Mouse (Mus musculus) ES-E14 (cell line): Measurements from ENCODE around the gene Tmem97. TPM values are rescaled to one million over a fixed set of nuclear protein-coding genes. Genes with fewer than 3 reads are reported as not detected.

ENCODE experiments used
- DNase-seq: peaks from one replicate; pipeline ENCODE4 v3.0.0-alpha.2; 2013; ENCODE audit warnings: low read depth, low spot score
- H3K27ac ChIP-seq: 2 replicates; pipeline ENCODE4 v1.5.1; 2012; ENCODE audit warnings: low read depth, mild to moderate bottlenecking, low read length, moderate library complexity, mixed read lengths; ENCODE audit not compliant: poor library complexity, insufficient read depth, severe bottlenecking
- H3K36me3 ChIP-seq: 2 replicates; pipeline ENCODE4 v1.6.1; 2012; ENCODE audit warnings: mild to moderate bottlenecking, low read length, moderate library complexity, mixed read lengths; ENCODE audit not compliant: control insufficient read depth, poor library complexity, insufficient read depth, severe bottlenecking
- H3K4me1 ChIP-seq, 2 experiments: fragments of 150-350 bp in 1 of 2; sonication (generic) in 1 of 2; 2 replicates each; pipeline ENCODE4 v1.6.1; 2012; ENCODE audit warnings: low read length in 2 of 2, mild to moderate bottlenecking in 1 of 2, mixed read lengths in 1 of 2; ENCODE audit not compliant: control insufficient read depth in 2 of 2, insufficient read depth in 2 of 2, poor library complexity in 1 of 2
- H3K4me3 ChIP-seq, 2 experiments: fragments of 150-350 bp in 1 of 2; sonication (generic) in 1 of 2; 2 replicates each; pipeline ENCODE4 v1.5.1; 2012; ENCODE audit warnings: low read length in 2 of 2, low read depth in 1 of 2, mild to moderate bottlenecking in 1 of 2, mixed read lengths in 1 of 2; ENCODE audit not compliant: insufficient read depth in 1 of 2, poor library complexity in 1 of 2, severe bottlenecking in 1 of 2
- H3K9ac ChIP-seq: 2 replicates; pipeline ENCODE4 v1.6.1; 2012; ENCODE audit warnings: low read depth, mild to moderate bottlenecking, low read length, mixed read lengths; ENCODE audit not compliant: poor library complexity, insufficient read depth, severe bottlenecking
- H3K9me3 ChIP-seq: fragments of 150-350 bp; sonication (generic); 2 replicates; pipeline ENCODE4 v1.6.1; 2012; ENCODE audit warnings: low read depth, mild to moderate bottlenecking, low read length; ENCODE audit not compliant: control insufficient read depth, insufficient read depth
- CHD2 ChIP-seq: IDR thresholded peaks from 2 replicates; pipeline ENCODE4 v1.6.1; 2014; ENCODE audit warnings: mild to moderate bottlenecking, low read depth, low read length, inconsistent platforms
- HCFC1 ChIP-seq: IDR thresholded peaks from 2 replicates; pipeline ENCODE4 v1.6.1; 2012; ENCODE audit warnings: low read length, inconsistent platforms, borderline replicate concordance; ENCODE audit not compliant: insufficient read depth
- MAFK ChIP-seq: IDR thresholded peaks from 2 replicates; pipeline ENCODE4 v1.6.1; 2014; ENCODE audit warnings: mild to moderate bottlenecking, low read depth, low read length, inconsistent platforms; ENCODE audit not compliant: insufficient read depth
- ZC3H11A ChIP-seq: IDR thresholded peaks from 2 replicates; pipeline ENCODE4 v1.6.1; 2012; ENCODE audit warnings: low read depth, mild to moderate bottlenecking, inconsistent platforms, low read length, borderline replicate concordance
- ZNF384 ChIP-seq: IDR thresholded peaks from 2 replicates; pipeline ENCODE4 v1.6.1; 2012; ENCODE audit warnings: low read depth, low read length, inconsistent platforms
- in situ Hi-C, 2 experiments: fragments of 600-800 bp; cut with MboI; formaldehyde crosslinking; loops; one replicate each; pipeline ENCODE4 v1.15.1; 2025; ENCODE audit warnings: low sequenced_read_pairs in 2 of 2, inconsistent platforms in 1 of 2; ENCODE audit not compliant: unreplicated experiment in 2 of 2
- total RNA-seq: library from RNA; depleted of rRNA; stranded (reverse); fragments of 300-350 nt; gene quantifications from 2 replicates; pipeline ENCODE4 v1.2.3, GENCODE M21; 2012

Tmem97 gene
- total RNA-seq, 1 experiment, result 248 TPM

DNA sequence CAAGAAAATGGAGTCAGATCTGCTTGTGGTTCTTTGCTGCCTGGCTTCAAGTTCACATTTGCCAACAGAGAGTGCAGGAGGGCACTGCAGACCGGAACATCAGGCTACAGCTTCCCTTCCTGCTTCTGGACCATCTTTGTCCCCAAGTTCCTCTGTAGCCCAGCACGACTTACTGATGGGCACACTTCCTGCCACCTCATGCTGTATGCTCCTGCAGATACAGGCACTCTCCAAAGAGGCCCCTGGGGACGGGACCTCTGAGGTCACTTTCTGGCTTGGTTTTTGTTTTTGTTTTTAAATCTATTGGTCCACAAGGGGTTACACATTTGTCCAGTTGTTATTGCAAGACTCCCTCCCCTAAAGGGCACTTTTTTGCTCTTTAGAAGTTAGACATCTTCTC lies 19.2 kb upstream of the Tmem97 start:
- H3K9me3 ChIP-seq, result no peaks in the 10 kb centered on the region
- no peak overlapping the region for H3K9ac ChIP-seq
- H3K4me1 ChIP-seq, result 0 out of 4 replicates have a peak, but pooled peaks cover 0 to 2% of the 10 kb centered on the region in 2 experiments
- TF ChIP-seq HCFC1, result no peak
- no peak for TF ChIP-seq MAFK
- no peak for TF ChIP-seq ZNF384
- TF ChIP-seq ZC3H11A, result no peak
- no peak for TF ChIP-seq CHD2
- in situ Hi-C loops, result no loop called here
- peaks cover 9% of the 10 kb centered on the region; the same call in 1 of the 2 replicates for H3K36me3 ChIP-seq
- no peak overlapping the region for H3K4me3 ChIP-seq
- DNase-seq, result no peak
- H3K27ac ChIP-seq, result no peak overlapping the region

DNA sequence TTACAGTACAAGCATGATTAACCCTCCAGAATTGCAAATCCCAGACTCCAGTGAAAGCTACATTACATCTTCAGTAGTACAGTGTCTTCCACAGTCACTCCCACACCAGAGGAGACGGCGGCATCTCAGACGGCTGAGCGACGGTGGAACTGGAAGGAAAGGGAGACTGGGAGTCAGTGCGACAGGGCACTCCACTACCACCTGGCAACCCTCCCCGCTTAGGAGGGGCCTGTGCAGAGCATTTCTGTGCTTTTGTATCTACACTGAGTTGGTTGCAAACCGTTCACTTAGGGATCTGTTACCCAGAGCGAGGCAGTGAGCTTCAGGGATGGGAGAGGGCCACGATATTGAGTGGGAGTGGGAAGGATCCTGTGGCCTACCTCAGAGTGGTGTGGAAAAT lies 18.2 kb upstream of the Tmem97 start:
- TF ChIP-seq CHD2 (no peak), MAFK (no peak), ZC3H11A (no peak), ZNF384 (no peak), HCFC1 (no peak)
- in situ Hi-C loops, result no loop called here
- H3K9ac ChIP-seq, result no peak overlapping the region

GRCm38 (mm10) chr11:78567614-78568013 lies 17.0 kb upstream of the Tmem97 start:
- Histone ChIP-seq H3K9ac (no peak overlapping the region), H3K4me3 (no peak overlapping the region), H3K9me3 (no peaks in the 10 kb centered on the region), H3K36me3 (peaks cover 9% of the 10 kb centered on the region; the same call in 1 of the 2 replicates), H3K27ac (no peak overlapping the region), H3K4me1 (0 out of 4 replicates have a peak, but pooled peaks cover 0 to 2% of the 10 kb centered on the region in 2 experiments)
- in situ Hi-C loops, result no loop called here
- DNase-seq, result no peak
- TF ChIP-seq HCFC1 (no peak), ZC3H11A (no peak), MAFK (no peak)

More for the DNA sequence above, 18.2 kb upstream of the Tmem97 start:
- no peak overlapping the region for H3K27ac ChIP-seq
- no peak for DNase-seq
- H3K36me3 ChIP-seq, result peaks cover 9% of the 10 kb centered on the region; the same call in 1 of the 2 replicates
- H3K4me3 ChIP-seq, result no peak overlapping the region
- 0 out of 4 replicates have a peak, but pooled peaks cover 0 to 2% of the 10 kb centered on the region in 2 experiments for H3K4me1 ChIP-seq
- no peaks in the 10 kb centered on the region for H3K9me3 ChIP-seq

DNA sequence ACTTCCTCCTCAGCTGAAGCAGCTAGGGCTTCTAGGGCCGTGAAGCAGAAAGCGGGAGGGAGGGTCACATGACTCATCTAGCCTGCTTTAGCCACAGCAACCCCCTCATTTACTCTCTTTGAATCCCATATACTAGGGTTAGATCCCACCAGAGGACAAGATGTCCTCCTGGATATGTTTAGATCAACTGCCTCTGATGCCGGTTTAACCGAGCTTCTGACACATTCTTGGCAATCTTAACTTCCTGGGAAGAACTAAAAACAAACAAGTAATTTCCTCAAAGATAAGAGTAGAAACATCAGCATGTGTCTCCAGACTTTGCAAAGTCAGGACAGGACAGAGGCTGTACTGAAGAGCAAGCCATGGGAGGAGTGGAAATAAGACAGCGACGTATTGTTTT lies 16.2 kb upstream of the Tmem97 start:
- H3K9me3 ChIP-seq, result no peaks in the 10 kb centered on the region
- peaks cover 5% of the 10 kb centered on the region; the same call in 1 of the 2 replicates for H3K36me3 ChIP-seq
- H3K4me1 ChIP-seq, result 0 out of 4 replicates have a peak, but pooled peaks cover 0 to 2% of the 10 kb centered on the region in 2 experiments
- no peak overlapping the region for H3K27ac ChIP-seq
- no peak for TF ChIP-seq ZC3H11A
- in situ Hi-C loops, result no loop called here
- H3K9ac ChIP-seq, result no peak overlapping the region
- H3K4me3 ChIP-seq, result no peak overlapping the region
- DNase-seq, result no peak

DNA sequence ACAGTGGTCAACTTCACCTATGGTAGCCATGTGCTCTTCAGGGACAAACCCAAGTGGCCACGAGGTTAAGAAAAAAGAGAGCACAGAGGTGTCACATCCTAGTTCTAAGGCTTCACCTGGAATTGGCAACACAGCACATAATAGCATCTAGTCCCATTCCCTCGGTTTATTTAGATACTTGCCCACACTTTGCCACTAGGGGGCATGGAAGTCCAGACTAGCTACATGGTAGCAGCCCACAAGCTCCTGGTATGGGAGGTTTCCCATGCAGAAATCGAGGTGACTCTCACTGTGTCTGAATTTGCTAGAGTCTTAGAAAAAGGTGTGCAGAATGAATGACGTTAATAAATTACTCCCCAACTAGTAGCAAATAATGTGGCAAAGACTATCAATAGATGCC lies 9.9 kb upstream of the Tmem97 start:
- H3K9me3 ChIP-seq, result no peaks in the 10 kb centered on the region
- no peak overlapping the region for H3K9ac ChIP-seq
- TF ChIP-seq ZNF384 (no peak), ZC3H11A (0 out of 2 replicates have a peak, but pooled peaks have one; percentile 7), HCFC1 (no peak)
- H3K4me3 ChIP-seq, result no peak overlapping the region
- H3K27ac ChIP-seq, result no peak overlapping the region
- no peaks in the 10 kb centered on the region for H3K36me3 ChIP-seq
- in situ Hi-C loops, result no loop called here
- no peaks in the 10 kb centered on the region for H3K4me1 ChIP-seq
- no peak for DNase-seq
